Mouse (Mus musculus) ovary, adult 18-20 months (tissue): ENCODE results near the gene 1810013L24Rik.
"Not testable (repeated sequence)": the region's sequence is repeated elsewhere in the genome, so short reads cannot be mapped to it uniquely, and the experiment has no call there.

ENCODE experiments used
- DNase-seq: peaks from one replicate; pipeline ENCODE4 v3.0.0; 2022; ENCODE audit warnings: low spot score, mixed read lengths

1810013L24Rik gene

GRCm38 (mm10) chr16:8836876-8837275 lies 7.0 kb downstream of the 1810013L24Rik start:
- DNase-seq = no peak

DNA sequence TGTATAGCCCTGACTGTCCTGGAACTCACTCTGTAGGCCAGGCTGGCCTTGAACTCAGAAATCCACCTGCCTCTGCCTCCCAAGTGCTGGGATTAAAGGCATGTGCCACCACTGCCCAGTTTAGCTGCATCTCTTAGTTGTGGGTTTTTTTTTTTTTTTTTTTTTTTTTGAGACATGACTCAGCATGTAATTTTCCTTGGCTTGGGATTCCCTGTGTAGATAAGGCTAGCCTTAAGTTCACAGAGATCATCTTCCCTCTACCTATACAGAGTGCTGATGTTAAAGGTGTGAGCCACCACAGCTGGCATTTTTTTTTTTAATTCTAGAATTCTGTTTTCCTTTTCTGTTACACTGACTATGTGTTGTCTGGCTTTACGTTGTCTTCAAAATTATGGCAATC lies 7.7 kb downstream of the 1810013L24Rik start:
- DNase-seq = no peak

GRCm38 (mm10) chr16:8838921-8839320 lies 9.0 kb downstream of the 1810013L24Rik start:
- no peak for DNase-seq

- no peak for DNase-seq
These were observed 10.7 kb downstream of the 1810013L24Rik start for GRCm38 (mm10) chr16:8840557-8840956.

GRCm38 (mm10) chr16:8842962-8843361 lies 13.1 kb downstream of the 1810013L24Rik start:
- no peak for DNase-seq

DNA sequence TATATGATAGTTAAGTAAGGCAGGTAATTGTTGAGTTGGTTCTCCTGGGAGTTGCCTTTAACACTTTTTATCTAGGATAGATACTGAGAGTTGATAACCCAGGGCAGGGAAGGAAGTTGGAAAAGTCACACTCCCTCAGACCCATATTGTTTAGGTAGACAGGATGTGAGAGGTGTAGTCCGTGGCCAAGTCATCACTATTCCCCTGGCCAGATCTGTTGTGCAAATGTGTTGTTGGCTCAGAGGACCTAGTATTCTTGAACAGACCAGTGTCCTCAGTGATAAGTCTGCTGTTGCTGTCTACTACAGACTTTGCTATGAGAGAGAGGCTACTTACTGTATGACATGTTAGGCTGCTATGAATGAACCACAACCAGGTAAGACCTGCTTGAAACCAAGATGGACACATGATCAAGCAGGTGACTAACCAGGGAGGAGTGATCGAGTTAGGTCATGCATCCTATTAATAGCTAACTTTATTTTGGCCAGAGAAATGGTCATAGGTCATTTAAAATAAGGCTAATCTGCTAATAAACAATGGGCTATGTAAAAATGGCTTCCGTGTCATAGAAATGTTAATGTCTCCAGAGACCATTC lies 13.8 kb downstream of the 1810013L24Rik start:
- DNase-seq = no peak

- DNase-seq = no peak
These were observed 16.1 kb downstream of the 1810013L24Rik start for GRCm38 (mm10) chr16:8845986-8846385.

DNA sequence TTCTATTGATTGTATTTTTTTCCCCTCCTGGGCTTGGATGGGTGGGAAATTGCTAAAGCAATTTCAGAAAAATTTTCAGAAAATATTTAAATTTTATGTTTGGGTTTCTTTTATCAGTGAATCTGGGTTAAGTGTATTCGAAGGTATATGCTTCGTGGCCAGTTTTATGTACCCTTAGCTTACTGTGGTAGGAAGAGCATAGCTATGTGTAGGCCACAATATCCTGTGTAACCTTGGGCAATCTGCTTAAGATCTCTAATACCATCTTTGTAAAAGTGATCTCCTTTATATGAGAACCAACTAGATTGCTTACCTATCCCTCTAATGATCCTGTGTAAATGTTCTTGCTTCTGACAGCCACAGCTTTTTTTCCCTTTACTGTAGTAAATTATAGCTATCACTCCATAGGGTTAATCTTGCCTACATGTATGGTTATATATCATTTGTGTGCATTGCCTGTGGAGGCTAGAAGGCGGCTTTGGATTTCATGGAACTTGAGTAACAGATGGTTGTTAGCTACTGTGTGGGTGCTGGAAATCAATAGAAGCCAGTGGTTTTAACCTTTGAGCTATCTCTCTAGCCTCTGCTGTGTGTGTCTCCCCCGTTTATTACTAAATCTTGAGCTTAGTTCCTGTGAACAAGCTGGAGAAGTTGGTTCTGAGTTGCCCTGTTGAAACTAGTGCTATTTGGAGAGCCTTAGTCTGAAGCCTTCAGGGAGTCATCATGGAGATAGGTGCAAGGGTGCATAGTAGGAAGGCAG lies 18.6 kb downstream of the 1810013L24Rik start:
- DNase-seq = no peak

- DNase-seq = no peak
These were observed 20.0 kb downstream of the 1810013L24Rik start for GRCm38 (mm10) chr16:8849929-8850328.

DNA sequence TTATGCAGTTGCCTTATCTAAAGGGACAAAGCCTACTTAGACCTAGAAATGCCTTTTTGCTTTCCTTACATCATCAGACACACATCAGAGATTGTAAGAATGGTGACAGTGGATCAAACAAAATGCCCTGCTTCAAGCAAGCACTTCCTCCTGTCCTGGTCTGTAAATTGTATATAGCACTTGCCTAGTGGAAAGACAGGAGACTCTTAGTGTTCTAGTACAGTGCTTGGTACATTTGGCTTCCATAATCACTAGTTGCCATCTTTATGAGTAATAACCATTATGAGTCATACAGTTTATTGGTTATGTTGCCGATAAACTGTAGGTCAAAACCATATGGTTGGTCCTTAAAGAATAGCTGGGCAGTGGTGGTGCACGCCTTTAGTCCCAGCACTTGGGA lies 25.2 kb downstream of the 1810013L24Rik start:
- DNase-seq = no peak

DNA sequence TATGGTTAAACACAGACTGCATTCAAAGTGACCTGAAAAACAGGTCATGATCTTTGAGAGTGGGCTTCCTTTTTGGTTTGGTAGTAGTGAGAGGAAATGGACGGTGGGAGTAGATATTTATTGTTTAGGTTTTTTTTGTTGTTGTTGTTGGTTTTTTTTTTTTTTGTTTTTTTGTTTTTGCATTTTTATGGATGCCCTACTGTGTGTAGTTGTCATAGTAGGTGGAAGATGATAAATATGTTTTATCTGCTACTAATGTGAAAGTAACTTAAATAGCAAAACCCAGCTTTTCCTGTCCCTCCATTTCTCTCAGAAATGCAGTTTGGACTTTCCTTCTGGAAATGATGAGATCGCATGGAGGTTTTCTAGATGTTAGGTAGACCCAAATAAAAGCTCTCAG lies 26.9 kb downstream of the 1810013L24Rik start:
- DNase-seq = no peak

DNA sequence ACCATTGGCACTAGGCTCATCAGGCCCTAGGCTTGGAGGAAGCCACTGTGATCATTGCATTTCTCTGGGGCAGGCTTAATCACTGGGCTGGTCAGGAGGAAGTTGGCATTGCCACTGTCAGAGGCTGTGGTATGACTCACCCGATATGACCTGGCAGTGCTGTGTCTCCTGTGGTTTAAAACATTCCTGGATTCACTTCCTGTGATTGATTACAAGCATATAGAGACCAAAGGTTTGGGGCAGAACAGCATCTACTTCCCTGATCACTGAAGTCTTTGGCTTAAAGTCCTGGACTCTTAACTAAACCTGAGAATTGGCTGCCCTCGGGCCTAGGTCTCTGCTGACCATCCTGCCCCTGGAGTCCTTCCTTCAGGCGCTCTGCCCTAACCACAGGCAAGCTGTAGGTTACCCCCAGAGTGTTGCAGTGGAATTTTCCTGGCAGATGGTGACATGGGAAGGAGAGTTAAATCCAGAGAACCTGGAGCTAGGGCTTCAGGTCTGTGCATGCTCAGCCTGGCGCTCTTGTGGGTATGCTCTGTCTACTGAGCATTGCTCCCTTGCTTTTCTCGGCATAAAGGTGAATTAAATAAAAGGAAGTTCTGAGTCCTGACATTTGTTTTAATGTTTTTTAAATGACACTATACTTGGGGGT lies 32.6 kb downstream of the 1810013L24Rik start:
- no peak for DNase-seq

DNA sequence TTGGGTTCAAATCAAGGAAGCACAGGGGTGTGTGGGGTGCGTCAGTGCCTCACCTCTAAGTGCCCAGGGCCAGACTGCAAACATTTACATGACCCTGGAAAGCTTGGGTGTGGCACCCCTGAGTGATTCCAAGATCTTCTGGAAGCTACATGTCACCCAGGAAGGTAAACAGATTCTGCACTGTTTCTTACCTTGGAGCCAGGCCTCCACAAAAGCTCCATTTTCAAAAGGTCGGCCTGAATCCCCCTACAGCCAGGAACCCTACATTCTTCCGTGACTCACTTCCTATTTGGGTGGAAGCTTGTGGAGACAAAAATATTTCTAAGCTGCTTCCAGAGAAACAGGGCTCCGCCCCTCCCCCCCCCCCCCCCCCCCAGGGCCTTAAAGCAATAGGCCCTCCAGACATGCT lies 34.3 kb downstream of the 1810013L24Rik start:
- DNase-seq = no peak

GRCm38 (mm10) chr16:8867406-8867955 lies 37.6 kb downstream of the 1810013L24Rik start:
- no peak for DNase-seq

- no peak for DNase-seq
These were observed 38.6 kb downstream of the 1810013L24Rik start for GRCm38 (mm10) chr16:8868506-8868905.

- peak; percentile 35 for DNase-seq
These were observed 39.8 kb downstream of the 1810013L24Rik start for GRCm38 (mm10) chr16:8869715-8870114.

- DNase-seq = no peak
These were observed 41.5 kb downstream of the 1810013L24Rik start for GRCm38 (mm10) chr16:8871376-8871775.

GRCm38 (mm10) chr16:8872019-8872418 lies 42.1 kb downstream of the 1810013L24Rik start:
- DNase-seq = no peak

DNA sequence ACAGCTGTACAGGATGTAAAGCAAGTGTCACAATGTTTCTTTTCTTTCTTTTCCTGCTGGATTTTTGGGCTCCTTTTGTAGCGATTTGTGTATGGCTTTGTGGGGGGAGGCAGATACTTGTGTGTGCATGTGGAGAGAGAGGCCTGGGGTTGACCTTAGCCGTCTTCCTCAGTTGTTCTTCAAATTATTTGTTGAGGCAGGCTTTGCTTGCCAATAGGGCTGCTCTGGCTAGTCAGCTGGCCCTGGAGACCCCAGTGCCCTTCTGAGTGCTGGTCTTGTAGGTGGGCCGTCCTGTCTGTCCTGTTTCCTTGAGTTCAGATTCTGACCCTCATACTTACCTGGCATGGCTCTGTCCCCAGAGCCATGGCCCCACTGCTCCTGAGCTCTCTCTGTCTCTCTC lies 42.6 kb downstream of the 1810013L24Rik start:
- no peak for DNase-seq

- DNase-seq = no peak
These were observed 50.2 kb downstream of the 1810013L24Rik start for GRCm38 (mm10) chr16:8880076-8880475.

GRCm38 (mm10) chr16:8883674-8884241 lies 53.9 kb downstream of the 1810013L24Rik start:
- peak; percentile 51 for DNase-seq

DNA sequence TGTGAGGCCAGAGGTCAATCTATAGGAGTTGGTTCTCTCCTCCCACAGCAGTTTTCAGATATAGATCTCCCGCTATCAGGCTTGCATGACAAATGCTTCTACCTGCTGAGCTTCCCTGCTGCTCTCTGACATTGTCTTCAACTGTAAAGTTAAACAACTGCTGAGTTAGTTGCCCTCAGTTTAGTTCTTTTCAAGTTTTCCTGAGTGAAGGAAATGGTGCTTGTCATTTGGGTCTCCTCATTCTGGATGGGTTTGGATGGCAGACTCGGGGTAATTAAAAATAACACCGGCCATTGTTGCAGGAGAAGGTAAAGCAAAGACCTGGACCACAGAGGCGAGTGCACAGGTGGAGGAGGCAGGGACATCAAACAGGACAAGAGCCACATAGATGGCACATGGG lies 64.3 kb downstream of the 1810013L24Rik start:
- not testable (repeated sequence) for DNase-seq

DNA sequence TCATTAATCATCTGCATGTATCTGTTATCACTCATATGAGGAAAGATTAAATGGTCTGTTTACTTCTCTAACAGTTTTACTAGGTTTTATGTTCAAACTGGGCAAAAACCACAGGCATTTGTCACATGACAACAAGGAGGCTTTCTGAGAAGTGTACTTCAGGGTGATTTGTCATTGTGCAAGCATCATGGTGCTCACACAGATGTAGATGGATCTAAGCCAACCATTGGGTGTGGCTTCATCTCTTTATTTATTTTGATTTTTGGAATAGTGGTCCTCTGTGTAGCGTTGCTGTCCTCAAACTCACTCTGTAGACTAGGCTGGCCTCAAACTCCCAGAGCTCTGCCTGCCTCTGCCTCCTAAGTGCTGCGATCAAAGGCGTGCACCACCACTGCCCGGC lies 65.4 kb downstream of the 1810013L24Rik start:
- DNase-seq = no peak
